Mouse (Mus musculus) C3H10T1/2 (cell line): ENCODE data around the gene Rell1. TPM values are rescaled to one million over a fixed set of nuclear protein-coding genes. Genes with fewer than 3 reads are reported as not detected.

ENCODE experiments used
- polyA plus RNA-seq, 2 experiments: library from polyadenylated mRNA; unstranded; fragments of >200 nt; fragmentation: generic; extraction: Trizol; gene quantifications; one replicate each; pipeline ENCODE4 v1.2.1; 2012; ENCODE audit warnings: missing spikeins in 2 of 2

The Rell1 gene
- polyA plus RNA-seq, result 1 to 10 TPM in 1 of 2 experiments, under 1 TPM in 1; 0.71 to 6.6 TPM

DNA sequence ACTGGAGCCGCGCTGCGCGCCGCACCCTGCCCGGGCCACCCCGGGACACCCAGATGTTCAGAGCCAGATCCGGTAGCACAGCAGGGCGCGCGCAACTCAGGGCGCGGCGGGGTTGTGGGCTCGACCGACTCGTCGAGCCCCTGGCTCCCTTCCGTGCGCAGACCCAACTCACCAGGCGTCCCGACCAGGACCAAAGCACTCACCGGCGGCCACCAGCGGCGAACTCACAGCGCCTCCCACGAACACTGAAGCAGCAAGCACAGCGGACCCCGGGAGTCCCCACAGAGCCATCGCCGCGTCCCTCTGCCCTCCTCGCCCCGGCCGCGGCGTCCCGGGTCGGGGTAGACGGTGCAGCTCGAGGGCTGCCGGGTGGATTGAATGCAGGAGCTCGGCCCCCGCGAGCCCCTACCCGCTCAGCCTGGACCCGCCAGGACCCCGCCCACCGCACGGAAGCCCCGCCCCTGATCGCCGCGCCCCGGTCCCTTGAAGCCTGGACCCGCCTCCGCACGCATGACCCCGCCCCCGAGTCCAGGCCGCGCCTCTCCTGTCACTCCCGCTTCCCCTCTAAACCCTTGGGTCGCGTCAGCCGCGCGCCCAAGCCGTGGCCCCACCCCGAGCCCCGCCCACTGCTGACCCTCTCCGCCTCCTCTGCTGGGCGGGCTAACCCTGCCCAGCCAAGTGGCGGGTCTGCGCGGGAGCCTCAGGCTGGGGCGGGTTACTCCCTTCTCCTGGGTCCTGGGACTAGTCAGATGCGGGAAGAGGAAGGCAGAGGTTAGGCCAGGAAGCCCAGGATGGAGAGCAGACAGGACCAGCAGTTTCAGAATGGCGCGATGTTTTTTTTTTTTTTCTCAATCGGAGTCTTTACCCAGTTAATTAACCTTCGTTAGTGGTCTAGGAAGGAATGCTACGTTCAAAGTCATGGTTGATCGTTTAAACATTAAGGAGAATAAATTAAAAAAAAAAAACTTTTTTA is at the start of gene Rell1:
Gene Rell1, minus strand, starts transcription at position 455 of the 973 bp plus-strand sequence.

Other genes starting within 250 kb of the Rell1 start
- gene 0610040J01Rik, start 156.5 kb downstream of the Rell1 start, polyA plus RNA-seq, result not detected
- 10 to 100 TPM in 1 of 2 experiments, 1 to 10 TPM in 1; 4.7 to 15.0 TPM for gene Pgm2, start 124.1 kb upstream of the Rell1 start, polyA plus RNA-seq
- gene Tbc1d1, start 187.4 kb upstream of the Rell1 start, polyA plus RNA-seq, result 10 to 100 TPM in 1 of 2 experiments, 1 to 10 TPM in 1; 5.4 to 15.6 TPM